Mouse (Mus musculus): Measurements from ENCODE around the gene Ptcd3. TPM values are rescaled to one million over a fixed set of nuclear protein-coding genes. Genes with fewer than 3 reads are reported as not detected.
A peak's percentile ranks its signal among the peaks of the same experiment; 100 is the strongest.
"Not testable (repeated sequence)": the region's sequence is repeated elsewhere in the genome, so short reads cannot be mapped to it uniquely, and the experiment has no call there.

The Ptcd3 gene
- polyA plus RNA-seq, 1 experiment from 2014 or later = 84.0 TPM

GRCm38 (mm10) chr6:71927911-71928310 lies 19.4 kb upstream of the Ptcd3 start:
- no peak overlapping the region for H3K27ac ChIP-seq
- no peaks in the 10 kb centered on the region for H3K4me1 ChIP-seq
- no peak overlapping the region for H3K4me2 ChIP-seq
- 0 out of 2 replicates have a peak, but pooled peaks have one; percentile 33 for ATAC-seq (replicated peaks)
- H3K27me3 ChIP-seq (replicated peaks) = no peaks in the 10 kb centered on the region
- H3K9me3 ChIP-seq = no peaks in the 10 kb centered on the region
- peaks cover 53% of the 10 kb centered on the region for H3K36me3 ChIP-seq (replicated peaks)
- H3K9ac ChIP-seq = no peak overlapping the region
- H3K4me3 ChIP-seq = no peak overlapping the region

DNA sequence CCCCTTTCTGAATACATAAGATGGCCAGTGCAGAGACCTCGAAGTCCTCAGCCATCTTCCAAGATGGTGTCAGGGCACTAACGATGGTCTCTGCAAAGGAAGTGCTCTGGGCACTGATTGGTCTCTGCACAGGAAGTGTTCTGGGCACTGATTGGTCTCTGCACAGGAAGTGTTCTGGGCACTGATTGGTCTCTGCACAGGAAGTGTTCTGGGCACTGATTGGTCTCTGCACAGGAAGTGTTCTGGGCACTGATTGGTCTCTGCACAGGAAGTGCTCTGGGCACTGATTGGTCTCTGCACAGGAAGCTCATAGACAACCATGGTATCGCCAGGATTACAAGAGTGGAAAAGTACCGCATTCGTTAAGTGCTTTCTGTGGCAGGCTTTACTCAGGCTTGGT lies 16.7 kb upstream of the Ptcd3 start:
- H3K27ac ChIP-seq; ATAC-seq (replicated peaks); H3K27me3 ChIP-seq (replicated peaks); H3K9ac ChIP-seq; H3K4me2 ChIP-seq; H3K4me1 ChIP-seq; H3K9me3 ChIP-seq; H3K4me3 ChIP-seq: not testable (repeated sequence)
- WGBS = 88% methylated on average over 5 of the region's 5 CpGs
- H3K36me3 ChIP-seq (replicated peaks) = peaks cover 46% of the 10 kb centered on the region

DNA sequence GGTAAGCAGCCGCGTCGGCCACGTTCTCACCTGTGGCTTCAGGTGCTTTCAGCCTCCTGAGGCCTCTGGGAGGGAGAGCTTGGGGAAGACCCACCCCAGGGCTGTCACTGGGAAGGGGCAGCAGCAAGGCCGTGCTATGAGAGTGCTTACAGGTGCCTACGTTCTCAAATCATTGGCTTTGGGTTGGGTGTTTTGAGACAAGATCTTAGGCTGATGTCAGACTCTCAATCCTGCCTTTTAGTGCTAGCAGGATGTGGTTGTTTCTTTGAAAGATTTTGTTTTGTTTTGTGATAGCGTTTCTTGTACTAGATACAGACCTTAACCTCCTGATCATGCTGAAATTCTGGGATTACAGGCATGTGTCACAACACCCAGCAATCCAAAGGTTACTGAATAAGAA lies 12.2 kb upstream of the Ptcd3 start:
- peaks cover 38% of the 10 kb centered on the region for H3K36me3 ChIP-seq (replicated peaks)

DNA sequence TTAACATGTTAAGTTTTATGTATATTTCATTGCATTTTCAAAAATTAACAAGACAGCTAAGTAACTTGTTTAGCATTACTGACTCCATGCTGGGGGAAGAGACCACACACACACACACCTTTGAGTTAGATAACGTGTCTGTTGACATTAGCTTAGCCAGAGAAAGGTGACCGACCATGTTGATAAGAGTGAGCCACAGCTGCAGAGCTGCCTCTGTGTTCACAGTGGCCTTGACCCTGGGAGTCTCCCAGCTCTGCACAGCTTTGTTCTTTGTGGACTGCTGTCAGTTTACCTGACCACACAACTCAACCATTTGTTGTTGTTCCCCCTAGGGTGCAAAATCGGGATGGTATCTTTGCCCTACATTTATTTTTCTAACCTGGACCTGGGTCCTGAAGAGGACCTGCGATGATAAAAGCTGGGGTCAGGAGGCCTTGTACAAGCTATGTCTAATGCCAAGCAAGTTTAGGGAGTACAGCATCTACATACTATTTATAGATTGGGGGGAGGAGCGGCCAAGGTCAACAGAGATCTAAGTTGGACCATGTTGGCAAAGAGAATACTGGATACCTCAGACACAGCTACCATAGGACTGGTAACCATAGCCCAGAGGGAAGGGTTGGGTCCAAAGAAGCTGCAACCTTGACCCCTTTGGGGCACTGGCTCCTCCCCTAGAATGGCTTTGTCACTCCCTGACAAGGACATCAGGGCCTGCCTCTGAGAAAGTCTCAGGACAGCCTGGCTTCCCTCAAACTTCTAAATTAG lies 3.3 kb upstream of the Ptcd3 start:
- 90% methylated on average over 5 of the region's 5 CpGs for WGBS
- Histone ChIP-seq H3K36me3 (replicated peaks) (peaks cover 15% of the 10 kb centered on the region), H3K27me3 (replicated peaks) (no peaks in the 10 kb centered on the region), H3K4me2 (no peak overlapping the region), H3K9me3 (no peaks in the 10 kb centered on the region), H3K4me1 (peaks cover 15% of the 10 kb centered on the region), H3K27ac (no peak overlapping the region), H3K4me3 (no peak overlapping the region), H3K9ac (no peak overlapping the region)
- ATAC-seq (replicated peaks) = no peak

More for the DNA sequence above, 12.2 kb upstream of the Ptcd3 start:
- Histone ChIP-seq H3K9ac (no peak overlapping the region), H3K4me3 (no peak overlapping the region), H3K27ac (no peak overlapping the region), H3K4me1 (no peaks in the 10 kb centered on the region), H3K27me3 (replicated peaks) (no peaks in the 10 kb centered on the region), H3K4me2 (no peak overlapping the region), H3K9me3 (no peaks in the 10 kb centered on the region)
- no peak for ATAC-seq (replicated peaks)
- WGBS = 96% methylated on average over 7 of the region's 7 CpGs

GRCm38 (mm10) chr6:71909840-71910239 lies 1.3 kb upstream of the Ptcd3 start:
- 75% methylated on average over 6 of the region's 6 CpGs for whole genome bisulfite sequencing
- H3K9ac ChIP-seq = no peak overlapping the region
- no peak for ATAC-seq (replicated peaks)

DNA sequence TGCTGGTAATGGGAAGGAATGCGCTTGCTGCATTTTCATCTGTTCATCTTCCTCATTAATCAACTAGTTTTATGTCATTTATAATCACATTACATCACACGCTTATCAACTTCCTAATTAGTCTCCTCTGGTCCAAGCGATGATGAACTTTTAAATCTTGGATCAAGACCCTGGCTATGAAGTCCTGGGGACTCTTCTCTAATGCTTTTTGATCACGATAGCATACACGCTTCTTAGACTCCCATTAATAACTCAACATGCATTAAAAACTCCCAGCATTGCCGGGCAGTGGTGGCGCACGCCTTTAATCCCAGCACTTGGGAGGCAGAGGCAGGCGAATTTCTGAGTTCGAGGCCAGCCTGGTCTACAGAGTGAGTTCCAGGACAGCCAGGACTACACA lies 834 bp upstream of the Ptcd3 start:
- H3K36me3 ChIP-seq (replicated peaks) = peaks cover 21% of the 10 kb centered on the region
- no peaks in the 10 kb centered on the region for H3K27me3 ChIP-seq (replicated peaks)
- H3K9me3 ChIP-seq = no peaks in the 10 kb centered on the region
- H3K27ac ChIP-seq = no peak overlapping the region
- peaks cover 16% of the 10 kb centered on the region for H3K4me1 ChIP-seq
- peak; percentile 22 for ATAC-seq (replicated peaks)
- peak overlapping the region; percentile 31; the same call in 1 of the 2 replicates for H3K9ac ChIP-seq
- peak overlapping the region; percentile 61 for H3K4me2 ChIP-seq
- 27% methylated on average over 10 of the region's 10 CpGs for WGBS
- H3K4me3 ChIP-seq = peak overlapping the region; percentile 90

More at GRCm38 (mm10) chr6:71909840-71910239, 1.3 kb upstream of the Ptcd3 start:
- Histone ChIP-seq H3K9me3 (no peaks in the 10 kb centered on the region), H3K4me2 (peak overlapping the region; percentile 61), H3K36me3 (replicated peaks) (peaks cover 19% of the 10 kb centered on the region), H3K27ac (no peak overlapping the region), H3K27me3 (replicated peaks) (no peaks in the 10 kb centered on the region), H3K4me3 (peak overlapping the region; percentile 90), H3K4me1 (peaks cover 16% of the 10 kb centered on the region)

DNA sequence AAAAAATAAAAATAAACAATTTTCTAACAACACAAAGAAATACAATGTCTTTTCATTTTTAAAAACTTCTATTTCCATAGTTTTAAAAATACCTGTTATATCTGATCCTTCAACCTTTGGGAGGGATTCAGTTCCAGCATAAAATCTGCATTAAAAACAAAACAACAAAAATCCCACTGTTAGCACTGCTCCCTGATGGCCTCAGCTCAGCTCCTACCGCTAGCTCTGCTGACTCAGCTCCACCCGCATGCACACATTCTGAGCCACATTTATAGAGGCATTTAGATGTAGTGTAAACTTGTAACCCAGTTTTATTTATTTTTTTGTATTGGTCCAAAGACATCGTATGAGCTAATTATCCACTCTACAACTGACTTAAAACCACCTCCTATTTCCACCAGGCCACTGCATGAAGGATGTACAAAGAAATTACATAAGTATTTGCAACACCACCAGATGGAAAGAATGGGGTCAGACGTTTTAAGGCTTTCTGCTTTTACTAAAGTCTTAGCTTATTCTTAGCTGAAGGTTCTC lies 781 bp downstream of the Ptcd3 start:
- no peak for ATAC-seq (replicated peaks)
- 7% methylated on average over 4 of the region's 4 CpGs for WGBS

DNA sequence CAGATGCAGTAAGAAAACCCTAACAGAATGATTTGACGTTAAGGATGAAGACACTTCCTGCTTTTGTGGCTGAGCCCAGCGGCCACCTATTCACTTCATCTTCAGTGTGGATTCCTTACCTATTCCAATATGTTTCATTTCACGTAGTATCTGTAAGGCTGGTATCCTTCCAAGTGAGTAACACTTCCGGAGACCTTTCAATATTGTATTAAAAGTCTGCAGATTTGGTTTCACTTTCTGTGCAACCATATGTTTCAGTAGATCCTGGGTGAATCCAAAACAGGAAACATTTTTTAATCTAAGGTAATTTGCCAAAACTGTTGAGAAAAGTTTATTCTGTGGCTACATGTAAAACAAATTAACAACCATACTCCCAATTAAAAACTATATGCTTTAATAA lies 15.3 kb downstream of the Ptcd3 start:
- Histone ChIP-seq H3K36me3 (replicated peaks) (peaks cover 69% of the 10 kb centered on the region), H3K9ac (no peak overlapping the region), H3K27me3 (replicated peaks) (no peaks in the 10 kb centered on the region), H3K9me3 (no peaks in the 10 kb centered on the region), H3K4me1 (no peaks in the 10 kb centered on the region), H3K4me3 (no peak overlapping the region), H3K27ac (no peak overlapping the region), H3K4me2 (no peak overlapping the region)
- no peak for ATAC-seq (replicated peaks)
- 94% methylated on average over 4 of the region's 4 CpGs for WGBS

More for the DNA sequence above, 781 bp downstream of the Ptcd3 start:
- H3K9ac ChIP-seq = peak overlapping the region; percentile 57; the same call in 1 of the 2 replicates
- H3K27ac ChIP-seq = no peak overlapping the region
- H3K27me3 ChIP-seq (replicated peaks) = no peaks in the 10 kb centered on the region
- peak overlapping the region; percentile 61 for H3K4me2 ChIP-seq
- peaks cover 24% of the 10 kb centered on the region for H3K36me3 ChIP-seq (replicated peaks)
- no peaks in the 10 kb centered on the region for H3K9me3 ChIP-seq
- H3K4me1 ChIP-seq = peaks cover 16% of the 10 kb centered on the region
- H3K4me3 ChIP-seq = peak overlapping the region; percentile 90

DNA sequence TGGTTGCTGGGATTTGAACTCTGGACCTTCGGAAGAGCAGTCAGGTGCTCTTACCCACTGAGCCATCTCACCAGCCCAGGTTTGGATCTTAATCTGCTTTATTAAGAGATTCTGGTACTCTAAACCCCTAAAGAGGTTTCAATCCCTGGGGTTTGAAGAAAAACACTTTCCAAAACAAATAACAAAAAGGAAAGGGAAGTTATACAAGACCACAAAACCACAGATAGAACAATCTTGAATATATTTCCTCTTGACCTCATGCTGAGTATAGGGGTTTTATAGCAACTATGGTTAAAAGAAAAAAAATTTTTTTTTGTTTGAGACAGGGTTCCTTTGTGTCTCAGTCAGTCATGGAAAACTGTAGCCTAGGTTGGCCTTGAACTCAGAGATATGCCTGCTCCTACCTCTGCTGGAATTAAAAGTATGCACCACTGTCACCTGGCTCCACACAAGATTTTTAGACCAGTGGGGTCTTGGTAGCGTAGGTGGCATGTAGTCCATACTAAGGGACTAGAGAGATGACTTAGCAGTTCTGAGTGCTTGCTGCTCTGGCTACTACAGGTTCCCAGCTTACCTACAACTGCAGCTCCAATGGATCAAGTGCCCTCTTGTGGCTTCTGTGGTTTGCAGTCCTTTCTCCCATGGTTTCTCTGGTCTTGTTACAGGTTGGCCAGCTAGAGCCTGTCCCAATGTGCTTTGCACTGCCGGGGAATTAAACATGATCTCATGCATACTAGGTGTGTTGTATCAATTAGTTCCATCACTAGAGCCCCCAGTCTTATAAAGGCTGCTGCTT lies 30.4 kb downstream of the Ptcd3 start:
- Histone ChIP-seq H3K4me2 (no peak overlapping the region), H3K27ac (no peak overlapping the region), H3K36me3 (replicated peaks) (peaks cover 63% of the 10 kb centered on the region), H3K4me3 (no peak overlapping the region), H3K27me3 (replicated peaks) (no peaks in the 10 kb centered on the region), H3K9ac (no peak overlapping the region), H3K4me1 (no peaks in the 10 kb centered on the region), H3K9me3 (no peaks in the 10 kb centered on the region)
- 92% methylated on average over 3 of the region's 3 CpGs for WGBS
- ATAC-seq (replicated peaks) = no peak

DNA sequence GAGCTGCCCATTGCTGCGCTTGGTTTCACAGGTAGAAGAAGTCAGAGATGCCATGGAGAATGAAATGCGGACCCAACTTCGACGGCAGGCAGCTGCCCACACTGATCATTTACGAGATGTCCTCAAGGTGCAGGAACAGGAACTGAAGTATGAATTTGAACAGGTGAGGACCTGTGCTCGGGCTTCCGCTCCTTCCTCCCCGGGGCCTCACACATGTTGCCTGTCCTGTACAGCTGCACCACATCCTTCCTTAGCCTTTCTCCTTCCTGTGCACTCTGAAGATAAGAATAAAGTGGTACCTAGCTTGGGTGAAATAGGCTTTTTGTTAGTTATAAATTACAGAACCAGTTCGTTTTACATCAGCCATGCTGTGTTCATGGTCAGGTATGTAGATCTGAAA lies 37.2 kb downstream of the Ptcd3 start:
- Histone ChIP-seq H3K36me3 (replicated peaks) (peaks cover 59% of the 10 kb centered on the region), H3K27ac (no peak overlapping the region), H3K9ac (no peak overlapping the region), H3K4me2 (no peak overlapping the region), H3K4me3 (no peak overlapping the region), H3K9me3 (no peaks in the 10 kb centered on the region), H3K27me3 (replicated peaks) (no peaks in the 10 kb centered on the region), H3K4me1 (no peaks in the 10 kb centered on the region)
- WGBS = 97% methylated on average over 9 of the region's 9 CpGs
- ATAC-seq (replicated peaks) = no peak

GRCm38 (mm10) chr6:71868809-71869208 lies 39.7 kb downstream of the Ptcd3 start:
- ATAC-seq (replicated peaks) = no peak
- Histone ChIP-seq H3K4me3 (no peak overlapping the region), H3K4me2 (no peak overlapping the region), H3K27ac (no peak overlapping the region), H3K27me3 (replicated peaks) (no peaks in the 10 kb centered on the region), H3K9ac (no peak overlapping the region), H3K4me1 (no peaks in the 10 kb centered on the region), H3K36me3 (replicated peaks) (peaks cover 63% of the 10 kb centered on the region), H3K9me3 (no peaks in the 10 kb centered on the region)
- WGBS = 98% methylated on average over 1 of the region's 1 CpGs

- Histone ChIP-seq H3K4me3 (no peak overlapping the region), H3K9ac (no peak overlapping the region), H3K4me1 (no peaks in the 10 kb centered on the region), H3K9me3 (no peaks in the 10 kb centered on the region), H3K27me3 (replicated peaks) (no peaks in the 10 kb centered on the region), H3K4me2 (no peak overlapping the region), H3K27ac (no peak overlapping the region), H3K36me3 (replicated peaks) (peaks cover 67% of the 10 kb centered on the region)
- ATAC-seq (replicated peaks) = no peak
- 93% methylated on average over 2 of the region's 2 CpGs for WGBS
These were observed 40.8 kb downstream of the Ptcd3 start for GRCm38 (mm10) chr6:71867751-71868150.
